Mouse (Mus musculus) ES-CJ7 (cell line): ENCODE results near the gene Fzd7.
A peak's percentile ranks its signal among the peaks of the same experiment; 100 is the strongest.

ENCODE experiments used
- DNase-seq: peaks from one replicate; pipeline ENCODE4 v3.0.0; 2011; ENCODE audit warnings: low read depth, low spot score

Gene Fzd7

GRCm38 (mm10) chr1:59472368-59473180 lies 9.7 kb upstream of the Fzd7 start:
- peak; percentile 91 for DNase-seq

GRCm38 (mm10) chr1:59473181-59473555 lies 9.1 kb upstream of the Fzd7 start:
- DNase-seq = peak; percentile 68

GRCm38 (mm10) chr1:59475618-59476017 lies 6.6 kb upstream of the Fzd7 start:
- DNase-seq = no peak

- DNase-seq = no peak
Observed at GRCm38 (mm10) chr1:59478911-59479310, 3.3 kb upstream of the Fzd7 start.

- DNase-seq = no peak
Observed at GRCm38 (mm10) chr1:59480821-59481455, 1.3 kb upstream of the Fzd7 start.

GRCm38 (mm10) chr1:59481456-59482291 lies 550 bp upstream of the Fzd7 start:
- peak; percentile 99 for DNase-seq

- DNase-seq = peak; percentile 45
Observed at GRCm38 (mm10) chr1:59482696-59483520, 684 bp downstream of the Fzd7 start.

GRCm38 (mm10) chr1:59483521-59484245 lies 1.5 kb downstream of the Fzd7 start:
- DNase-seq = peak; percentile 63

- DNase-seq = no peak
Observed at GRCm38 (mm10) chr1:59484314-59484713, 2.1 kb downstream of the Fzd7 start.

GRCm38 (mm10) chr1:59484791-59485785 lies 2.9 kb downstream of the Fzd7 start:
- DNase-seq = peak; percentile 74

- no peak for DNase-seq
Observed at GRCm38 (mm10) chr1:59485803-59486202, 3.6 kb downstream of the Fzd7 start.

- peak; percentile 66 for DNase-seq
Observed at GRCm38 (mm10) chr1:59487651-59488051, 5.4 kb downstream of the Fzd7 start.

GRCm38 (mm10) chr1:59488481-59488880 lies 6.3 kb downstream of the Fzd7 start:
- no peak for DNase-seq

GRCm38 (mm10) chr1:59488991-59489390 lies 6.8 kb downstream of the Fzd7 start:
- no peak for DNase-seq

- no peak for DNase-seq
Observed at GRCm38 (mm10) chr1:59491517-59491916, 9.3 kb downstream of the Fzd7 start.

- no peak for DNase-seq
Observed at GRCm38 (mm10) chr1:59492432-59492831, 10.2 kb downstream of the Fzd7 start.

GRCm38 (mm10) chr1:59495970-59496369 lies 13.7 kb downstream of the Fzd7 start:
- no peak for DNase-seq

- DNase-seq = no peak
Observed at GRCm38 (mm10) chr1:59497741-59498613, 15.8 kb downstream of the Fzd7 start.
